Comparison of ENCODE assay signal across 8 mouse cellular contexts in genomic region chr2:153241250-153242014, GRCm38 (mm10). TPM values are rescaled to one million over a fixed set of nuclear protein-coding genes. Genes with fewer than 3 reads are reported as not detected.
DNase-seq lines count a peak whose midpoint lies in the region; ATAC-seq and TF ChIP-seq lines count a peak whose summit lies in the region.

Gene Plagl2, minus strand, starts transcription at chr2:153241426.
Gene Pofut1, plus strand, starts transcription at chr2:153241533.

- peak within 1 kb of the TSS; percentile 91 for H3K9ac ChIP-seq in ES-Bruce4 (ENCODE audit: low read depth, poor library complexity, severe bottlenecking)
- peak within 1 kb of the TSS; percentile 96 for H3K9ac ChIP-seq in forebrain, embryonic 14.5 days (ENCODE audit: low read length)

- TF ChIP-seq EP300 in ES-Bruce4 (IDR thresholded peaks at IDR 0.05; ENCODE audit: insufficient read depth, low read depth, low read length) = no peak

- WGBS in forebrain, embryonic 14.5 days = under 1% methylated on average over 56 of the region's 72 CpGs
- 1% methylated on average over 56 of the region's 72 CpGs for WGBS in lung, adult 2 months

- intact Hi-C loops in heart, postnatal 25 days (cut with DNase I) = loop anchor here (2.0 to 5.0 kb wide), 2 partner anchors 79 to 103 kb away; partner anchors contain the start of genes Asxl1 and Tm9sf4

- no peak for TF ChIP-seq POLR2A in ES-Bruce4 (IDR thresholded peaks at IDR 0.05; ENCODE audit: insufficient read depth, low read length)
- no peak; the same call in 1 of the 2 replicates for TF ChIP-seq POLR2A in lung, adult 2 months (IDR thresholded peaks at IDR 0.05; ENCODE audit: borderline replicate concordance, extremely low read depth, low read depth, low read length)

- ATAC-seq in cerebellum, adult (ENCODE audit: insufficient number of reproducible peaks, low FRiP score, low TSS enrichment) = peak; percentile 93
- ATAC-seq in forebrain, embryonic 14.5 days = peak; percentile 99
- peak; percentile 78 for ATAC-seq in neutrophil, adult 5-6 weeks (ENCODE audit: extremely low read depth, insufficient number of reproducible peaks, low FRiP score, poor library complexity, severe bottlenecking)

- peak within 1 kb of the TSS; percentile 95 for H3K4me2 ChIP-seq in forebrain, embryonic 14.5 days (ENCODE audit: low read length)

- H3K27me3 ChIP-seq in ES-Bruce4 (ENCODE audit: control insufficient read depth, insufficient read depth, low read length, poor library complexity, severe bottlenecking) = no peaks in the 10 kb centered on the region
- H3K27me3 ChIP-seq in forebrain, embryonic 14.5 days (replicated peaks; ENCODE audit: control insufficient read depth, insufficient read depth, low read length) = no peaks in the 10 kb centered on the region

- DNase-seq in forebrain, embryonic 14.5 days (ENCODE audit: low spot score) = peak; percentile 96
- DNase-seq in heart, postnatal 25 days (ENCODE audit: low spot score) = peak; percentile 83
- DNase-seq in layer of hippocampus, adult 18-20 months (ENCODE audit: low spot score in 2 of 2) = peak; percentile 88 to 90
- DNase-seq in lung, adult 2 months = peak; percentile 86
- peak; percentile 87 to 88 for DNase-seq in thymus, adult 18-20 months

- H3K4me3 ChIP-seq in ES-Bruce4 (ENCODE audit: low read depth, low read length) = peak within 1 kb of the TSS; percentile 94
- H3K4me3 ChIP-seq in forebrain, embryonic 14.5 days (ENCODE audit: low read depth, low read length) = peak within 1 kb of the TSS; percentile 94
- peak within 1 kb of the TSS; percentile 95 for H3K4me3 ChIP-seq in lung, adult 2 months (replicated peaks; ENCODE audit: extremely low read depth, low read depth, low read length)

- H3K4me1 ChIP-seq in ES-Bruce4 (ENCODE audit: control insufficient read depth, insufficient read depth, low read length) = no peaks in the 10 kb centered on the region
- H3K4me1 ChIP-seq in forebrain, embryonic 14.5 days (ENCODE audit: control insufficient read depth, insufficient read depth, low read length) = peaks cover 15% of the 10 kb centered on the region
- peaks cover 12% of the 10 kb centered on the region for H3K4me1 ChIP-seq in lung, adult 2 months (ENCODE audit: control insufficient read depth, insufficient read depth, low read length)

- 0 out of 2 replicates have a peak within 1 kb of the TSS, but pooled peaks have one; percentile 13 for H3K27ac ChIP-seq in ES-Bruce4 (ENCODE audit: insufficient read depth, low read length)
- H3K27ac ChIP-seq in forebrain, embryonic 14.5 days (ENCODE audit: low read depth, low read length) = peak within 1 kb of the TSS; percentile 80

- no peaks in the 10 kb centered on the region for H3K9me3 ChIP-seq in ES-Bruce4 (replicated peaks; ENCODE audit: control insufficient read depth, insufficient read depth, low read length, poor library complexity, severe bottlenecking)
- no peaks in the 10 kb centered on the region for H3K9me3 ChIP-seq in forebrain, embryonic 14.5 days (replicated peaks; ENCODE audit: control insufficient read depth, low read length)

- no peak for TF ChIP-seq CTCF in ES-Bruce4 (IDR thresholded peaks at IDR 0.05; ENCODE audit: low read depth, low read length)
- no peak for TF ChIP-seq CTCF in lung, adult 2 months (IDR thresholded peaks at IDR 0.05; ENCODE audit: insufficient read depth, low read length)

- no peaks in the 10 kb centered on the region for H3K36me3 ChIP-seq in ES-Bruce4 (ENCODE audit: control insufficient read depth, insufficient read depth, low read length, poor library complexity, severe bottlenecking)
- H3K36me3 ChIP-seq in forebrain, embryonic 14.5 days (ENCODE audit: control insufficient read depth, insufficient read depth, low read length) = peaks cover 15% of the 10 kb centered on the region; the same call in 1 of the 2 replicates

RNA-seq across cellular contexts. Expression of gene Plagl2, which starts in this region (rescaled TPM):
- 13.2 and 13.8 TPM in 2 replicates for polyA plus RNA-seq in ES-Bruce4 (2011; ENCODE audit: insufficient read depth, insufficient read length, low read depth, missing spikeins)
- polyA plus RNA-seq in forebrain, embryonic 14.5 days (2014; fragmentation: Nextera tagmentation; extraction: Ambion mirVana) = 9.0 and 9.2 TPM in 2 replicates
- total RNA-seq in heart, postnatal 25 days (2021) = 1 to 10 TPM; 4.6 to 4.8 TPM
- 1 to 10 TPM; 5.9 TPM for total RNA-seq in layer of hippocampus, adult 18-20 months (2021)
- polyA plus RNA-seq in lung, adult 2 months (2012; rRNA removed) = 7.8 and 12.4 TPM in 2 replicates
- 7.0 and 8.0 TPM in 2 replicates for total RNA-seq in neutrophil, adult 5-6 weeks (2017)

RNA-seq across cellular contexts. Expression of gene Pofut1, which starts in this region (rescaled TPM):
- 22.0 and 25.6 TPM in 2 replicates for polyA plus RNA-seq in ES-Bruce4 (2011; ENCODE audit: insufficient read depth, insufficient read length, low read depth, missing spikeins)
- 4.0 and 5.5 TPM in 2 replicates for polyA plus RNA-seq in forebrain, embryonic 14.5 days (2014; fragmentation: Nextera tagmentation; extraction: Ambion mirVana)
- 10 to 100 TPM; 13.6 to 13.7 TPM for total RNA-seq in heart, postnatal 25 days (2021)
- total RNA-seq in layer of hippocampus, adult 18-20 months (2021) = 10 to 100 TPM; 15.4 to 15.8 TPM
- 24.3 and 25.5 TPM in 2 replicates for polyA plus RNA-seq in lung, adult 2 months (2012; rRNA removed)
- total RNA-seq in neutrophil, adult 5-6 weeks (2017) = 19.2 and 20.0 TPM in 2 replicates

Comparison
In these comparisons a context has a peak if more than half of its experiments do, and no peak if none do; other contexts are left out.
1. Peak in every context shown above with its lines: DNase-seq, ATAC-seq, H3K4me3 ChIP-seq and H3K27ac ChIP-seq.